Mouse (Mus musculus) erythroblast, embryonic 14.5 days (primary cell): ENCODE measurements around the gene Stag2.

Experiments used
- GATA1 ChIP-seq: IDR thresholded peaks from 2 replicates; pipeline ENCODE4 v1.6.1; 2012; ENCODE audit warnings: low read length, inconsistent platforms, mixed read lengths
- TAL1 ChIP-seq: IDR thresholded peaks from 3 replicates; pipeline ENCODE4 v1.6.1; 2012; ENCODE audit warnings: low read length, inconsistent platforms, mixed read lengths

GRCm38 (mm10) chrX:42187590-42187989 lies 38.5 kb downstream of the Stag2 start:
- no peak for TF ChIP-seq GATA1
- no peak for TF ChIP-seq TAL1
